Mouse (Mus musculus) cerebellum, postnatal 14 days (tissue): Measurements from ENCODE around the gene Srf.

Source experiments
- DNase-seq, 2 experiments: peaks; one replicate each; pipeline ENCODE4 v3.0.0; 2021; ENCODE audit warnings: mixed read lengths in 2 of 2

Srf gene

GRCm38 (mm10) chr17:46513329-46513728, 42.6 kb downstream of the Srf start:
- no peak for DNase-seq

GRCm38 (mm10) chr17:46511059-46511710, 44.8 kb downstream of the Srf start:
- DNase-seq, result peak in 1 of 2 experiments; percentile 48

- DNase-seq, result peak in 1 of 2 experiments; percentile 31
Observed at GRCm38 (mm10) chr17:46505617-46506016, 50.4 kb downstream of the Srf start.

GRCm38 (mm10) chr17:46503847-46504638, 51.9 kb downstream of the Srf start:
- DNase-seq, result no peak

GRCm38 (mm10) chr17:46502775-46503174, 53.2 kb downstream of the Srf start:
- no peak for DNase-seq
